Mouse (Mus musculus) thymus, postnatal 0 days (tissue): ENCODE measurements around the gene AI597479. TPM values are rescaled to one million over a fixed set of nuclear protein-coding genes. Genes with fewer than 3 reads are reported as not detected.

Source experiments
- DNase-seq: peaks from one replicate; pipeline ENCODE4 v3.0.0-alpha.2; 2015; ENCODE audit warnings: low spot score
- polyA plus RNA-seq: library from polyadenylated mRNA; unstranded; fragments of >200 nt; fragmentation: Nextera tagmentation; extraction: Ambion mirVana; gene quantifications from 2 replicates; pipeline ENCODE4 v1.2.1, GENCODE M21; 2015

The AI597479 gene
- polyA plus RNA-seq: 19.7 and 21.1 TPM in 2 replicates

DNA sequence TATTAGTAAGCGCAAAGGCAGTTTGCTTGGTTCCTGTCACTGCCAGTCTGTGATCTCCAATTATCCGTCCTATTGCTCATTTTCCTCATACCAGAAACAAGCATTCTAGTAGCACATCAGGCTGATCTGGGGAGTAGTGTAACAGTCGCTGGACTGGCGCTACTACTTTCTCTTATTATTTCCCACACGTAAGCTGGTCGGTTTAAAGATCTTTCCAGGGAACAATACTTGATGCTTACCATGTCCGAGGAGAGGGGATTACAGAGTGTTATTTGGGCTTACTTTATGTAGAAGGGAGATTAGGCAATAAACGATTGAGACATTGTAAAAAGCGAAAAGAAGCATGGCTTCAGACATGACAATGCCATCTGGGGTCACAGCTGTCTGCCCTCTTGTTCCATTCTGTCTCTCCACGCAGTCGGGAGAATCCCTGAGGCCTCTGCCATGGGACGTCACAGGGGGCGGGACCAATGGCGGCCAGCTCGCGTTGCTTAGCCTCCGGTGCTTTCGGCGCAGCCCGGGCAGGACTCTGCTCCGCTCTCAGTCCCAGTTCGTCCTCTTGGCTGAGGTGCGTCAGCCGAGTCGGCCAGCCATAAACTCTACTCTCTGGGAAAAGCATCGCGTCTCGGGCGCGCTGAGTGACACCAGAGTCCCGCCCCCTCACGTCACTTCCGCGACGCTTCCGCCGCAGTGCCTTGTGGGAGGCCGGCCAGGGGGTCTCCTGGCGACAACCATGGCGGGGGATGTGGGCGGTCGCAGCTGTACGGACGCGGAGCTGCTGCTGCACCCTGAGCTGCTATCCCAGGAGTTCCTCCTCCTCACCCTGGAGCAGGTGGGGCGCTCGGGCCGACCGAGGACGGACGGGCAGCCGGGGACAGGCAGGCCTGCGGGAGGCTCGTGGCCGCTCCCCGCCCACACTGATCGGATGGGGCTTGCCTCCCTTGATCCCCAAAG lies at the start of gene AI597479, which contains the start of gene Tgfbrap1:
Gene AI597479, plus strand, starts transcription at position 680 of the 954 bp plus-strand sequence.
Gene Tgfbrap1, minus strand, starts transcription at position 607 of the 954 bp plus-strand sequence.
- peak; percentile 94 for DNase-seq

DNA sequence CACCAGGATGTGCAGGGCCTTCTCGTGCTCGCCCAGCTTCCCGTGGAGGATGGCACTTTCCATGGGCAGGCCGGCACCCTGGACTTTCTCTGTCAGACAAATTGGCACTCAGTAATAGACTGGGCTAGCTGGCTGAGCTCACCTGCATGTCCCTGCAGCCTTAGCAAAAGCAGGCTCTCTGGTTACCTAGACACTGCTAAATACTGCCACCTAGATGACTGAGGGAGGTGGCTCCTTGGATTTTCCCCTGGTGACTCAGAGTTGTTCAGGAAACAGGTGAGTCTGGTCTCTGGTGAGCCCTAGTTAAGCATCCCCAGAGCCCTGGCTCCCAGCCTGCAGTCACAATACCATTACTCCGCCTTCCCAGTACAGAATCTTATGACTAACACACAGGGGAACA lies 46.6 kb upstream of the AI597479 start:
- no peak for DNase-seq

DNA sequence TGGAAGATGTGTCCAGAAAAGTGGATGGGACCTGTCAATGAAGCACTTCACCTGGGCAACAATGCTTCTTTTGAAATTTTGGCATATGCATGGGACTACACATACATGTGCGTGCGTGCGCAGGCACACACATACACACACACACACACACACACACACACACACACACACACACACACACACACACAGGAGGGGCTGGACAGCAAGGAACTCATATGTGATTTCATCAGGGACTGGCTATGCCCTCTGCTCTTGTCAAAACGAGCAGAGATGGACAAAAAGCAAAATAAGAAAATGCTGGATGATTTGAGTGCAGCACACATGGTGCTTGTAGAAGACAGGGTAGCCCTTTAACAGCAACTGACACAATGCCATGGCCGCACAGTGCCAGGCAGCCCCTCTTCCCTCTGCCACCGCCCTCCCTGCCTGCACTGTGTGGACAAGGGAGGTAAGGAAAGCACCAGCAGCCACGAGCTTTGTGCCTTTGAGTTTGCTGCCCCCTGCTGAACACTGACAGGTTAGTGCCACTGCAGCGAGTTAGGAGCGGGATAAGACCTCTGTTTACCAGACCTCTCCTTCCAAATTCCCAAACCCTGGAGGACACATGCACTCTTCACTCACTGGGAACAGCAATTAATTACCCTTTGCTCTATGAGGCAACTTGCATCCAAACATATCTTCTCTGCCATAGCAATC lies 32.7 kb upstream of the AI597479 start:
- peak; percentile 55 for DNase-seq

DNA sequence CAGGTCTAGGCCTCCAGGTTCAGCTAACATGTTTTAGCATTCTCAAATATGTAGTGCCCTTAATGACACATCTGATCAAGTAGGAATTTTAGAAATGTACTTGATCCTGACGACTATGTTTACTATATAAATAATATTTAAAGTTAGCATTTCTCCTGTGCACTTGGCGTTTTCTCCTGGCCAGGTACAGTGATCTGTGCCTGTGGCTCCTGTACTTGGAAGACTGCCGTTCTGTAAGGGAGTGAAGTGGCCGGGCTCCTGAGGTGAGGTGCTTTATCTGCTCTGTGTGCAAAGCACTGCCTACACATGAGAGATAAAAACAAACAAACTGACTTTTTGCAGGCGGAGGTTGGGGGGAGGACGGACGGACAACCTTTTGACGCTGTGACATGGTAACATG lies 31.9 kb upstream of the AI597479 start:
- DNase-seq: no peak

DNA sequence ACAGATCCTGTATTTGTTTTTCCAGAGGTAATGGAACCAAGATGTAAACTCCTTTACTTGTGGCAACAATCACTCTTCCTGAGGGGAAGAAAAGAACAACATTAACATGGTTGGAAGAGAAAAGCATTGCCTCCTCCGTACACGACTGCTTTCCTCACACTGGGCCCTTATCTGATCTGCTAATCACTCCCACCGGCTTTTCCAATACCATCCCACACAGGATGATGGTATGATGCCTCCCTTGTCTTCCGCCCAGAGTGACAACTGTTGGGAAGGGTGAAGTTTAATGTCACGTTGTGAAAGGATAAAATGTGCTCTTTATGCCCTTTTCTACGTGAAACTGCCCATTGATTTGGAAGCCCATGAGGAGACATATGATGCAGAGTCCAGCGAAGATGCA lies 31.0 kb upstream of the AI597479 start:
- DNase-seq: no peak

DNA sequence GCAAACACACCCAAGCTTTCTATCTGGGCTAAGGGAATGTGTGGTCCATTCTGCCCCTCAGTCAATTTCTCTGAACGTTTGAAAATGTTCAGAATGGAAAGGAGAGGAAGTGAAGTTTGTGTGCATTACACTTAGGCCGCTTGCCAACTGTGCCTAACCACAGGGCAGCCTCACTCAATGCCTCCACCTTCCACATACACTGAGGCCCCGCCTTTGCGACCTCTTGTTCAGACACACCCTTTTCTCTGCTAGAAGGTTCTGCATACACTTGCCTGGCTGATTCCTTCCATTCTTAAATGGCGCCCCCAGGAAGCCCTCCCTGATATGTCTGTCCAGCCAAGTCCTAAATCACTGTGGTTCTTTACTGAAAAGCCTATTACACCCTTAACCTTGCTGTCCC lies 27.8 kb upstream of the AI597479 start:
- DNase-seq: no peak

DNA sequence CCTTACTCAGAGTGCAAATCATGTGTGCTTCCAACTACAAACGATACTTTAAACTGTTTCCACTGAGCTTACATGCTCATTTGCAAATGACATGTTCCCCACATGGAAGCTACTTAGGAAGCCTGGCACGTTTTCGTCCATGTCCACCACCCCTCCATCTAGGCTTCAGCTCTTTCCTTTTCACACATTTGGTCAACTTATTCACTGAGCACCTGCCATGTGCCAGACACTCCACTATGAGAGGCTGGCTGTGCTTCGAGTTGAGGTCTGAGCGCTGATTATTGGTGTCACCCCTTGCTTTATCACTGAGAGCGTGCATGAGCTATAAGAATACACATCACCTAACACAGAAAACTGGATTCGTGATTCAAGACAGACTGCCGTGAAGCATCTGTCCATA lies 26.5 kb upstream of the AI597479 start:
- no peak for DNase-seq

DNA sequence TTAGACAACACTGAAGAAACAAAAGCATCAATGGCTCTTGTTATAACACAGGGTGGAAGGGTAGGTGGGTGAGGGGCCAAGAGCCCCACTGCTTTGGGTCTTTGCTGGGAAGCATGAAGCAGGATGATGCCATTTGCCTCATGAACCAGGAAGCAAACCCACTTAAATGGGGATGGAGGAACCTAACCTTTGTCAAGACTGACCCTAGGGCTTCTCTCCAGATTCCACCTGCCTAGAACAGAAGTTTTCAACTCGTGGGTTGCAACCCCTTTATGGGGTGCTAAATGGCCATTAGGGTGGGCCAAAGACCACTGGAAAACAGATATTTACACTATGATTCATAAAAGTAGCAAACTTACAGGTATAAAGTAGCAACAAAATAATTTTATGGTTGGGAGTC lies 25.9 kb upstream of the AI597479 start:
- no peak for DNase-seq

DNA sequence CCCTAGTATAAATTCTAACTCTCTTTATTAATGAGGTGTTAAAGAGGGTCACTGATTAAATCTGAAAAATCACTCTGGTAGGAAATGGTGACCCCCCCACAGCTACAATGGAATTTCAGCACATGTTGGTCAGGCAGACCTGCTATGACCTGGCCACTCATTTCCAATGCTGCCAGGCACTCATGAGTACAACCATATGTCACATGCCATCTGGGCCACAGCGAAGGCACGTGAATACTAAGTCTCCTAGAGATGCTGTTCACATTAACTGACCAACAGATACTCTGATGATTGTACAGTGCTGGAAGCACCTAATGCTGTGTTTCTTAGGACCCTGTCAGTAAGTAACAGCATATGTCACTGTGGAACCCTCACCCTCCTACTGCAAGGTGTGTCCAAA lies 23.7 kb upstream of the AI597479 start:
- DNase-seq: no peak

DNA sequence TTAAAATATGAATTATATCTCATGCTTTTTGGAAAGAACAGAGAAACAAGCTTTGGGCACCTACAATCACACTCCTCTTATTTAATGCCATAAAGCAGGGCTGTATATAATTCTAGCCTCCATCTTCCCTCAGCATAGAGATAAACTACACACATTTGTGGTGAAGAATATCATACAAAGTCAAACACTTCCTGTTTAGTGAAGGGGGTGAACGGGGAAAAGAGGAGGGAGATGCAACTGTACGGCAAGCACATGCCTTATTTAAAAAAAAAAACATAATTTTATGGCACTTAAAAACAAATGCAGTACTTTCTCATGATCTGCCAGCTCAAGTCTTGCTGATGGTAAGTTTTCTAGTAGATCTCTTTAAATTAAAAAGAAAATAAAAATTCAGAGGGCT lies 20.4 kb upstream of the AI597479 start:
- DNase-seq: no peak

DNA sequence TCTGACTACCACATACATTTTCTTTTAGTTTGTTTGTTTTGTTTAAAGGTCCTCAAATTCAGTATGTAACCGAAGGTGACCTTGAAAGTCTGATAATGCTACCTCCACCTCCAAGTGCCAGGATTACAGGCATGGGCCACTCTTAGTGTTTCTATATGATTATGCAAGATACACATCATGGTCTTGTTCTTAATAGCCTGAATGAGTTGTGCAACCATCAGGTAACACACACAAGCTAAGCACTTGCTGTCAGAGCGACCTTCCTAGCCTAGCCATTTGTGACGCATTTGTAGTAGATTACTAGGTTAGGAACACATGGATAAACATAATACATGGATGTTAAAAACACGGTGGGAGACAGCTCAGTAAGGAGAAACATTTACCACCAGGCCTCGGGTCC lies 15.6 kb upstream of the AI597479 start:
- DNase-seq: no peak

DNA sequence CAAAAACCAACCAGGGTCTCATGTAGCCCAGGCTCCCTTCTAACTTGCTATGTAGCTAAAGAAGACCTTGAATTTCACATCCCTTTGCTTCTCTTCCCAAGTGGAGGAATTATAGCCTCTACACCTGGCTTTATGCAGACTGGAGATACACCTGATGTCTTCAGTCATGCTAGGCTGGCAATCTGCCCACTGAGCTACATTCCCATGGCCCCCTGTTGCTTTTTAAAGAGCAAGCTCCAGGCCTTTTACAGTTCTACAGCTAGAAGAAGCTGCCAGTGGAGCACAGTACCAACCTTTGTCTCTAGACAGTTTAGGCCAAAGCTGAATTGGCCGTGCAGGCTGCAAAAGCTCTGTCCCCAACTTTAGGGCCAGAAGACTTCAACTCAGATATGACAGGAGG lies 8.1 kb upstream of the AI597479 start:
- DNase-seq: no peak

DNA sequence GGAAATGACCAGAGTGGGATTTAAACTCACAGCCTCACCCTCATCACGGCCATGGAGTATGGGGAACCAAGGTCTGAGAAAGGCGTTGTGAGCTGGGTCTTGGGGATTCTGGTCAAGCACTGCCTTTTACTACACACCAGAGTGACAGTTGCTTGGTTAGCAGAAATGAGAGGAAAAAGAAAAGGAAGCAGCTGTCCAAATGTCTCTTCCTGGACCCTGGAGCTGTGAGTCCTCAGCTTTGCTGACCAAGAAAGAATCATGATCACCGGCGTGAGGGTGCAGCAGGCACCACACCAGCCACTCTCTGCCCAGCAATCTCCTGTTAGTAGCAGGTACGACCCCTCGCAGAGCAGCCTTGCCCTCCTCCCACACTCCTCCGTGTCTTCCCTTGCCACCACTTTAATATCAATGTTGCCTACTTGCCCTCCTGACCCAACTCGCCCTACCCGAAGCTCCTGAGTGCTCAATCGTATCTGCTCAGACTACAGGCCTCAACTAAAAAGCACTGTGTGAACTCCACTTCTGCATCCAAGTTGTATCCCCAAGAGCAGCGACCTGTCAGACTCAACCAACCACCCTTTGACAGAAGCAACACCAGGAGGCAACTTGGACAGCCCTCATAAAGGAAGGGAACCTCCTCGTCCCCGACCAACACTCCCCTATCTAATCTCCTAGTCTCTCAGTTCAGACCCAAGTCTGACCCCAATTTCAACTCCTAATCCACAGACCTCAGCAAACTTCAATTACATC lies 7.0 kb upstream of the AI597479 start:
- peak; percentile 7 for DNase-seq

DNA sequence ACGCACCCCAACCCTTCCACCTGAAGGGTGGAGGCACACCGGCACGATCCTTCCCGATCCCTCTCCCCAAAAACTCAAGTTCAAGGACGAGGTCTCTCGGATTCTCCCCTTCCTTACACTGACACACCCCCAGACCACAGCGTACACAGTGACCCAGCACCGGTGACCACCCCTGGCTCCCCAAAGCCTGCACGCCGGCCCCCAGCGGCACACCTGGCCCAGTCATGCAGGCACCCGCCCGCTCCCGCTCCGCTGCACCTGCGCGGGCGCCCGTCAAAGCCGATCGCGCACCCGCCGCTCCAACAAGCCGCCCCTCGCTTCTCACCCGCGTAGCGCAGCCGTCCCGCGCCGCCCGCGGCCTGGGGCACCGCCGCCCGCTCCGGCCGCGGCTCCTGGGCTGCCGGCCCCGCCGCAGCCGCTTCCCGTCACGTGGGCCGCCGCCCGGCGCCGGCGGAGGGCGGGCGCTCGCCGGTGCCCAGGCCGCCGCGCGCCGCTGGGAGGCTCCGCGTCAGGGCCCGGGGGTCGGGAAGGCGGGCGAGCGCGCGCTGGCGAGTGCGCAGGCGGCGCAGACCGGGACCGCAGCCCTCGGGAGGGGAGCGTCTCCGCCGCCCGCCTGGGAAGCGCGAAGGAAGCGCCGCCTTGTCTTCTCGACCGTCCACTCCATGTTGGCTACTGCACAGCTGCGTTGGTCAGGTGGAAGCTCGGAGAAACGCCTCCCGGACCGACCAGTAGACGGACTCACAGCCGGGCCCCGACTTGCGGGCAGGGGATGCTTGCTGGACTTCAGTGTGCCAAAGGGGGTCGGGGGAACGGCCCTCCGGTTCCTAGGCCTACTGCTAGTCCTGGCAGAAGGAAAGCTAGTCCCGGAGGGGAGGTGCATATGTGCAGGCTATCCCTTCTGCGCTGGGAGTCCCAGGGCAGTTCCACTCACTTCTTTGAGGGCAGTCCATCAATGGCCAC lies 6.2 kb upstream of the AI597479 start:
- peak; percentile 63 for DNase-seq

DNA sequence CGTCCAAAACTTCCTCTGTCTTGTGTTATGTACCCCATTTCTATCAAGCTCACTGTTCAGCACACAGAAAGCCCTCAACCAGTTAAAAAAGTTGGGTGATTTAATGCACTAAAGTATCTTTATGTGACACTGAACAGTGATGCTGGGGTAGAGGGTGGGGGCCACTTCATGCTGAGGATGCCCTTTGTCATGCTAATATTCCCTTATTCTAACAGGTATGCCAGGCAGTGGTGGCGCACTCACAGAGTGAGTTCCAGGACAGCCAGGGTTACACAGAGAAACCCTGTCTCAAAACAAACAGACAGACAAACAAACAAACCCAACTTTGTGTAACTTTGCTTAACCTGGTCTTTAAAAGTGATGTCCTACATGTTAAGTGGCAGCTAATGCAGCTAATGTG lies 4.3 kb upstream of the AI597479 start:
- DNase-seq: no peak

DNA sequence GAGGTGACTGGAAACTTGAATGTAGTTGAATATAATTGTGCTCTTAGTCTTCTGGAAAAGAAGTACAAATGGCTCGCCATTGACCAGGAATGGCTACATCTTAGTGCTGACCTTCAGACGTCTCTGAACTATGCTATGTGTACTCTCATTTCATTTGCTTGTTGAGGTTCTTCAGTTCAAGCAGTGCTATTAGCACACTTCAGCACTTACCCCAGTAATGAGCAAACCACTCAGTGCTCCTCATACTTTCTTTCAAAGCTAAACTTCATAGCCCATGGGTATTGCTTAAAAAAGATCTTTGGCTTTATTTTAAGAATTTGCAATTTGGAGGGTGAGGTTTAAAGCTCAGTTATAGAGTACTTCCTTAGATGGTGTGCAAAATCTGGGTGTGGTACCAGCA lies 10.2 kb downstream of the AI597479 start:
- DNase-seq: no peak

DNA sequence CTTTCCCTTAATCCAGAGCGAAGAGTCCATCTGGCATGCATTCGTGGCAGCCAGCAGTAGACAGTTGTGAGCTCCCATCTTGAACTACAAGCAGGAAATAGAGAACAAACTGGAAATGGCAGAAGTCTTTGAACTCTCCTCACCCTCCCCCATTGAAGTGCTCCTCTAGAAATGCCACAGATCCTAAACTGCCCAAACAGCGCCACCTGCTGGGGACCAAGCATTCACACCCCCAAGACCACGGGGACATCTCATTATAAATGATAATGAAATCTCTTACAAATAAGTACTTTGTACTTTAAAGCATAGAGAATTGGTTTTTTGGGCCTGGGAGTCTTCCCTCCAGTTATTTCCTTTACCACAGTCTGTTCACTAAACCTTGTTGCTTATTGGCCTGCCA lies 12.0 kb downstream of the AI597479 start:
- peak; percentile 80 for DNase-seq

DNA sequence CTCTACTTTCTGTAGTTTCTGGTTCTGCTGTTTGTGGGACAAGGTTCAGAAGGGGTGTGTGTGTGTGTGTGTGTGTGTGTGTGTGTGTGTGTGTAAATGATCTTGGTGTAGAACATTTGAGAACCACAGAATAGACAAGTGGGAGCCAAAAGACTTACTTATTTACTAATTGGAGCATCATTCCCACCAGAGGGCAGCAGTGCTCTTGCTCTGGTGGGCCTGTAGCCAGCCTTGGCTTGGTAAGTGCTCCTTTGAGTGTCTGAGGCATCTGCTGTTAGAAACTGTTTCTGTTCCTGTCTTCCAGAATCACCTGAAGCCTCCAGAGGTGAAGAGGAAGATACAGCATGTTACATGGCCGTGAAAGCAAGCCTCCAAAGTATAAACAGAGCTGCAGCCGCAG lies 14.4 kb downstream of the AI597479 start:
- DNase-seq: peak; percentile 72

DNA sequence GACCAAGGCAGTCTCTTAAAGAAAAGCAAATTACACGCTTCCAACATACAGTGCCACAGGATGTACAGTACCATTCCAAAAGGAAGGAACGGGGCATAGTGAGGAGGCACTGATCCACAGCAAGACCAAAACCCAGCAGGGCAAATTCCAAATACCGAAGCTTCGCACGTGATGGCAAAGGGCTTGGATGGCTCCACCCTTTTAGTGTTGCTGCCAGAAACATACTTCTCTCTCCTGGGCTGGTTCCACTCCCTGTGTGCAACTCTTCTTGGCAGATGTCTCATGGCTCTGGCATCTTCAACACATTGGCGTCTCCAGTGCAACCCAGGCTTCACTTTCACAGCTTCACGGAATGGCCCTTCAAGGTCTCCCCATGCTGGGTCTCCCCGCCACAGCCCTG lies 18.9 kb downstream of the AI597479 start:
- DNase-seq: no peak

DNA sequence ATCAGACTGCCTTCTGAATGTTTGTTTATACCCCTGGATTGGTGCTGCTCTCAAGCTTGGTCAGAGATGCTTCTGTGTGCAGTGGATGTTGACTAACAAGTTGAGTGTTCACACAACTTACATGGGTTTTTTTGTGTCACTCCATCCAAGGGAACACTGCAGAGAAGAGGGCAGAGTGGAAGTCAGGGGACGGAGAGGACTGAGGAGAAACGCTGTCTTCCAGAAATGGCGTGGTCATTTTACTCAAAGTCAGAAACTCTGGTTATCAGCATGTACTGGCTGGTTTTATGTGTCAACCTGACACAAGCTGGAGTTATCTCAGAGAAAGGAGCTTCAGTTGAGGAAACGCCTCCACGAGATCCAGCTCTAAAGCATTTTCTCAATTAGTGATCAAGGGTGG lies 22.4 kb downstream of the AI597479 start:
- DNase-seq: no peak

DNA sequence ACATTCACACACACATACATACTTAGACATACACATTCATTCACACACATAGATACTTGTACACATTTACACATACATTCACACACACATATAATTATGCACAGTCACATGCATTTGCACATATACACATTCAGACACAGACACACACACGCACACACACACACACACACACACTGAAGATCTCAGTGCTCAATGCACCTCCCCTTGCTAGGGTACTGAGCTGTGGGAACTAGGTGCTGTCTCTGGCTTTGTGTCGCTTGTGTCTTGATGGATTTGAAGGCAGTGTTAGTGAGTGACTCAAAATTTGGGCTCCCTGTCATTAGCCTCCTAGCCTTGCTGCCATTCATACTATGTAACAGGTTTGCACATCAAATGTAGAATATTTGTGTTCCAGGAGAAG lies 24.1 kb downstream of the AI597479 start:
- no peak for DNase-seq
